Mouse (Mus musculus): ENCODE measurements at regions not wholly inside any gene's neighbourhood (a gene's known extent, or its start where the extent isn't known, plus 50 kb on each side); places are given as distances from the start of the nearest gene placed in this dataset.

DNA sequence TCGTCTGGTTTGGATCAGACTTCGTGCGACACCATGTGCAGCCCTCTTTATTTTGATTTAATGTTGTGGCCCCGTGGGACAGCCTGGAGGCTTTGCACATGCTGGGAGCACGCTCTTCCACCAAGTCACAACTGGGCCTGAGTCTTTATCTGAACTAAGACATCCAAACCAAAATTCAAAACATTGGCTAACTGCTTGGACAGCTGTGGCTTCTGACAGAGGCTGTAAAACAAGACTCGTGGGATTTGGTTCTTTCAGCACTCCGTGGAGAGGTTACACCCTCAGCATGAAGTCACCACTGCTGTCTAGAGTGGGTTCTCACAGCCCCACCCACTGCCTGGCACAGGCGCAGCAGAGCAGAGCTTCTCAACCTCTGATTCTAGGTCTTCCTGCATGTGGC is 548.6 kb upstream of the Gulo start:
- Histone ChIP-seq H3K4me3 (ENCODE audit: control insufficient read depth, insufficient read depth, low read length) (no peak overlapping the region), H3K27me3 (ENCODE audit: control insufficient read depth, insufficient read depth, low read length) (no peaks in the 10 kb centered on the region), H3K4me1 (replicated peaks; ENCODE audit: control insufficient read depth, insufficient read depth, low read length) (no peaks in the 10 kb centered on the region), H3K27ac (ENCODE audit: control insufficient read depth, insufficient read depth, low read length) (no peak overlapping the region), H3K36me3 (ENCODE audit: control insufficient read depth, insufficient read depth, low read length) (no peaks in the 10 kb centered on the region)
- DNase-seq = no peak
- TF ChIP-seq CTCF (IDR thresholded peaks at IDR 0.05; ENCODE audit: borderline replicate concordance, control insufficient read depth, extremely low read depth, insufficient read depth, low read length, poor library complexity) (no peak), POLR2A (IDR thresholded peaks at IDR 0.05; ENCODE audit: control insufficient read depth, extremely low read depth, insufficient read depth, low read length, poor library complexity) (no peak)
- WGBS = 81% methylated on average over 8 of the region's 8 CpGs

DNA sequence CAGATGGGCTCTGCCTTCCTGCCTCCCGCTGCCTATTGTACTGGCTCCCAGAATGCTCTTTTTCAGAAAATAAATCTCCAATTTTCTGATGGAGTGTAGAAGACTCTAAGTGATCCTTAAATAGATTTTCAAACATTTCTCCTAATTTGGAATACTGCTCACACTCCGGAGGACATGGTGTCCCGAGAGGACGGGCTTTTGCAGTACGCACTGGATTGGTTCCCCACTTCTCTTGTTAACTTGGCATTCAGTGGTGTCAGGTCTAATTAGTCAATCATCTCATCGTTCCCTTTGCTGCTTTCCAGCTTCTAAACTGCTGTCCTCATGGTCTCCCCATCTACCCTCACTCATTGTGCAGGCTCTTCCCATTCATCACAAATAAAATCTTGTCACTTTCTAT is 529.5 kb upstream of the Gulo start:
- 94% methylated on average over 6 of the region's 6 CpGs for WGBS
- no peak overlapping the region for H3K4me3 ChIP-seq (ENCODE audit: control insufficient read depth, insufficient read depth, low read length)
- H3K4me1 ChIP-seq (replicated peaks; ENCODE audit: control insufficient read depth, insufficient read depth, low read length) = no peaks in the 10 kb centered on the region
- H3K36me3 ChIP-seq (ENCODE audit: control insufficient read depth, insufficient read depth, low read length) = no peaks in the 10 kb centered on the region
- H3K27me3 ChIP-seq (ENCODE audit: control insufficient read depth, insufficient read depth, low read length) = no peaks in the 10 kb centered on the region
- no peak for DNase-seq
- TF ChIP-seq POLR2A (IDR thresholded peaks at IDR 0.05; ENCODE audit: control insufficient read depth, extremely low read depth, insufficient read depth, low read length, poor library complexity) = no peak
- no peak overlapping the region for H3K27ac ChIP-seq (ENCODE audit: control insufficient read depth, insufficient read depth, low read length)

GRCm38 (mm10) chr14:66534671-66535070 is 525.7 kb upstream of the Gulo start:
- Histone ChIP-seq H3K4me1 (replicated peaks; ENCODE audit: control insufficient read depth, insufficient read depth, low read length) (no peaks in the 10 kb centered on the region), H3K27me3 (ENCODE audit: control insufficient read depth, insufficient read depth, low read length) (no peaks in the 10 kb centered on the region), H3K27ac (ENCODE audit: control insufficient read depth, insufficient read depth, low read length) (no peak overlapping the region), H3K36me3 (ENCODE audit: control insufficient read depth, insufficient read depth, low read length) (no peaks in the 10 kb centered on the region), H3K4me3 (ENCODE audit: control insufficient read depth, insufficient read depth, low read length) (no peak overlapping the region)
- 58% methylated on average over 1 of the region's 1 CpGs for WGBS
- DNase-seq = no peak
- TF ChIP-seq POLR2A (IDR thresholded peaks at IDR 0.05; ENCODE audit: control insufficient read depth, extremely low read depth, insufficient read depth, low read length, poor library complexity) (no peak), CTCF (IDR thresholded peaks at IDR 0.05; ENCODE audit: borderline replicate concordance, control insufficient read depth, extremely low read depth, insufficient read depth, low read length, poor library complexity) (no peak)

DNA sequence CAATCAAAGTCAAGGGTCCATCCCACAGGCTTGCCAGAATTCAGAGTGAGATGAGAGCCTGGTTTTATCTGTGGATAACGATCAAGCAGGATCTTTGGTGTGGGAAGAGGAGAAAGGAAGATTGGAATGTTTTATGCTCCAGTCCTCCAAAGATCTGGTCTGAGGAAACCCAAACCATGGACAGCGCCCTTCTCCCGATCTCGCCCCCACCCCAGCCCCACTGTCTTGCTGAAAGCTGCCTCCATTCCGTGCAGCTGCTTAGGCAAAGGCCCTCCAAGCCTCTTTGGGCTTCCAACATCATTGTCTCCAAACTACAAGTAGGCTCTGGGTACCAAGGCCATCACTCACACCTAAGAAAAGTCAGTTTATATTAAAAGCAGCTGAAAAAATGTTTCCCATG is 519.1 kb upstream of the Gulo start:
- DNase-seq = no peak
- 33% methylated on average over 5 of the region's 5 CpGs for WGBS
- TF ChIP-seq CTCF (IDR thresholded peaks at IDR 0.05; ENCODE audit: borderline replicate concordance, control insufficient read depth, extremely low read depth, insufficient read depth, low read length, poor library complexity) = no peak
- no peak for TF ChIP-seq POLR2A (IDR thresholded peaks at IDR 0.05; ENCODE audit: control insufficient read depth, extremely low read depth, insufficient read depth, low read length, poor library complexity)
- H3K27me3 ChIP-seq (ENCODE audit: control insufficient read depth, insufficient read depth, low read length) = no peaks in the 10 kb centered on the region
- H3K27ac ChIP-seq (ENCODE audit: control insufficient read depth, insufficient read depth, low read length) = no peak overlapping the region
- no peak overlapping the region for H3K4me3 ChIP-seq (ENCODE audit: control insufficient read depth, insufficient read depth, low read length)
- H3K4me1 ChIP-seq (replicated peaks; ENCODE audit: control insufficient read depth, insufficient read depth, low read length) = no peaks in the 10 kb centered on the region
- H3K36me3 ChIP-seq (ENCODE audit: control insufficient read depth, insufficient read depth, low read length) = no peaks in the 10 kb centered on the region

- WGBS = 81% methylated on average over 6 of the region's 6 CpGs
- Histone ChIP-seq H3K4me3 (ENCODE audit: control insufficient read depth, insufficient read depth, low read length) (no peak overlapping the region), H3K4me1 (replicated peaks; ENCODE audit: control insufficient read depth, insufficient read depth, low read length) (no peaks in the 10 kb centered on the region), H3K27me3 (ENCODE audit: control insufficient read depth, insufficient read depth, low read length) (no peaks in the 10 kb centered on the region), H3K27ac (ENCODE audit: control insufficient read depth, insufficient read depth, low read length) (no peak overlapping the region), H3K36me3 (ENCODE audit: control insufficient read depth, insufficient read depth, low read length) (no peaks in the 10 kb centered on the region)
- TF ChIP-seq CTCF (IDR thresholded peaks at IDR 0.05; ENCODE audit: borderline replicate concordance, control insufficient read depth, extremely low read depth, insufficient read depth, low read length, poor library complexity) (no peak), POLR2A (IDR thresholded peaks at IDR 0.05; ENCODE audit: control insufficient read depth, extremely low read depth, insufficient read depth, low read length, poor library complexity) (no peak)
- DNase-seq = no peak
Observed at GRCm38 (mm10) chr14:66527061-66527460, 518.1 kb upstream of the Gulo start.

DNA sequence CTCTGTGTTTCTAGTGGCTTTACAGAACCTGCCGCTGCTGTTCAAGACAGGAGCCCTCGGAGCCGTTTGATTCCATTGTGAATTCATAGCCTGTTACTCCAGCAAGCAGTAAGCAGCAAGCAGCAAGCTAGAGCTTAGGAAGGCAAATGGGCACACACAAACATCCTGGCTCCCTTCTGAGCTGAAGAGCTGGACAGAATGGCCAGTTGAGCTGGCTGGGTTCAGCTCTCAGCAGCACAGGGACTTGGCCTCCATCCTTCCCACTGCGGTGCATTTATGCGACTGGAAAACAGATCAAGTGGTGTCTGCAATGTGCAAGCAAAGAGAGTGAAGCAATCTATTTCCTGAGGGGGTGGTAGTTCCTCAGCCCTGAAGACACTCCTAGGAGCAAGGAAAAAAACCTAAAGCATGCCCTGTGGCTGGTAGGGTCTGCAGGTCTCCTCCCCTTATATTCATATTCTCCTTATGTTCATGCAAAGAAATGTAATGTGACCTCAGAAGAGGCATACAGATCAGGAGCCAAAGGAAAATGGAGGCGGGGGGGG is 513.9 kb upstream of the Gulo start:
- no peak for DNase-seq
- no peak overlapping the region for H3K27ac ChIP-seq (ENCODE audit: control insufficient read depth, insufficient read depth, low read length)
- TF ChIP-seq CTCF (IDR thresholded peaks at IDR 0.05; ENCODE audit: borderline replicate concordance, control insufficient read depth, extremely low read depth, insufficient read depth, low read length, poor library complexity) = no peak
- TF ChIP-seq POLR2A (IDR thresholded peaks at IDR 0.05; ENCODE audit: control insufficient read depth, extremely low read depth, insufficient read depth, low read length, poor library complexity) = no peak
- no peaks in the 10 kb centered on the region for H3K27me3 ChIP-seq (ENCODE audit: control insufficient read depth, insufficient read depth, low read length)
- H3K36me3 ChIP-seq (ENCODE audit: control insufficient read depth, insufficient read depth, low read length) = no peaks in the 10 kb centered on the region
- no peak overlapping the region for H3K4me3 ChIP-seq (ENCODE audit: control insufficient read depth, insufficient read depth, low read length)
- 80% methylated on average over 6 of the region's 6 CpGs for WGBS
- H3K4me1 ChIP-seq (replicated peaks; ENCODE audit: control insufficient read depth, insufficient read depth, low read length) = no peaks in the 10 kb centered on the region
